19 mouse cellular contexts compared by ENCODE assay signal in the genomic region with DNA sequence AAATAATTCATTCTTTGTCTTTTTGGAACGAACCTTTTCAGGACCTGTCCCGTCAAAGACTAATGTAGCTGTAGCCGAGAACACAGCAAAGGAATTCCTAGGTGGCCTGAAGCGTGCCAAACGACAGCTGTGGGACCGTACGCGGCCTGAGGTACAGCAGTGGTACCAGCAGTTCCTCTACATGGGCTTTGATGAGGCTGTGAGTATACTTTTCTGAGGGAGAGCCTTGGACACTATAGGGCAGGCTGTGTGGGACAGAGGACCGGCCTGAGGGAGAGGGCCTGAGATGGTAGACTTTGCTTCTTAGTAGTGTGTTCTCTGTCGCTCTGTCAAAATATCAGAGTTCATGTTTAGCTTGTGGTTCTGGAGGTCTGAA. TPM values are rescaled to one million over a fixed set of nuclear protein-coding genes. Genes with fewer than 3 reads are reported as not detected.
DNase-seq lines count a peak whose midpoint lies in the region; ATAC-seq and TF ChIP-seq lines count a peak whose summit lies in the region.
"Had no signal": no experiment of that assay in that cellular context is flagged by ENCODE, and none has a peak within 500 bp of the region (broad histone marks: within the 10 kb centered on the region; RNA-seq: fewer than 3 reads in every experiment).

No protein-coding gene starts in this region.

- H3K4me1 ChIP-seq in forebrain, embryonic 11.5 days (replicated peaks; ENCODE audit: control insufficient read depth, insufficient read depth, low read length): no peaks in the 10 kb centered on the region
- H3K4me1 ChIP-seq in forebrain, embryonic 10.5 days: no peaks in the 10 kb centered on the region
- H3K4me1 ChIP-seq in midbrain, embryonic 12.5 days: no peaks in the 10 kb centered on the region
- H3K4me1 ChIP-seq in midbrain, postnatal 0 days (ENCODE audit: insufficient read depth, low read length): no peaks in the 10 kb centered on the region
- H3K4me1 ChIP-seq in ES-E14 (ENCODE audit: control insufficient read depth in 2 of 2, insufficient read depth in 2 of 2, low read length in 2 of 2, poor library complexity in 1 of 2): no peaks in the 10 kb centered on the region
- H3K4me1 ChIP-seq in hindbrain, embryonic 16.5 days (ENCODE audit: control insufficient read depth, insufficient read depth, low read depth, low read length): no peaks in the 10 kb centered on the region
- H3K4me1 ChIP-seq: embryonic facial prominence, embryonic 10.5 days; liver, embryonic 13.5 days; stomach, embryonic 15.5 days had no signal

- H3K9ac ChIP-seq in forebrain, embryonic 11.5 days (ENCODE audit: low read length): no peak overlapping the region
- no peak overlapping the region for H3K9ac ChIP-seq in midbrain, embryonic 12.5 days (replicated peaks)
- no peak overlapping the region for H3K9ac ChIP-seq in midbrain, postnatal 0 days (replicated peaks; ENCODE audit: low read length, poor library complexity, severe bottlenecking)
- no peak overlapping the region for H3K9ac ChIP-seq in ES-E14 (ENCODE audit: insufficient read depth, low read depth, low read length, poor library complexity, severe bottlenecking)
- H3K9ac ChIP-seq in hindbrain, embryonic 16.5 days (ENCODE audit: low read depth, low read length): no peak overlapping the region
- H3K9ac ChIP-seq: liver, embryonic 13.5 days; stomach, embryonic 15.5 days had no signal

- H3K4me3 ChIP-seq in forebrain, embryonic 11.5 days (ENCODE audit: low read depth, low read length): no peak overlapping the region
- no peak overlapping the region for H3K4me3 ChIP-seq in forebrain, embryonic 10.5 days
- H3K4me3 ChIP-seq in midbrain, embryonic 12.5 days: no peak overlapping the region
- no peak overlapping the region for H3K4me3 ChIP-seq in midbrain, postnatal 0 days (ENCODE audit: low read depth, low read length)
- H3K4me3 ChIP-seq in ES-E14 (ENCODE audit: insufficient read depth in 1 of 2, low read depth in 1 of 2, low read length in 2 of 2, poor library complexity in 1 of 2, severe bottlenecking in 1 of 2): no peak overlapping the region
- no peak overlapping the region for H3K4me3 ChIP-seq in hindbrain, embryonic 16.5 days (ENCODE audit: low read length)
- H3K4me3 ChIP-seq: embryonic facial prominence, embryonic 10.5 days; left cerebral cortex, adult 2 months; liver, embryonic 13.5 days; stomach, embryonic 15.5 days had no signal

- 87% methylated on average over 10 of the region's 10 CpGs for WGBS in forebrain, embryonic 11.5 days
- WGBS in forebrain, embryonic 10.5 days: 91% methylated on average over 10 of the region's 10 CpGs
- WGBS in midbrain, embryonic 12.5 days: 89% methylated on average over 10 of the region's 10 CpGs
- 86% methylated on average over 10 of the region's 10 CpGs for WGBS in midbrain, postnatal 0 days
- 84% methylated on average over 10 of the region's 10 CpGs for WGBS in hindbrain, embryonic 16.5 days

- H3K36me3 ChIP-seq in forebrain, embryonic 11.5 days (ENCODE audit: control insufficient read depth, insufficient read depth, low read length): no peaks in the 10 kb centered on the region
- H3K36me3 ChIP-seq in forebrain, embryonic 10.5 days (replicated peaks): no peaks in the 10 kb centered on the region
- no peaks in the 10 kb centered on the region for H3K36me3 ChIP-seq in midbrain, embryonic 12.5 days
- H3K36me3 ChIP-seq in midbrain, postnatal 0 days (ENCODE audit: insufficient read depth, low read length): no peaks in the 10 kb centered on the region
- H3K36me3 ChIP-seq in ES-E14 (ENCODE audit: control insufficient read depth, insufficient read depth, low read length, poor library complexity, severe bottlenecking): no peaks in the 10 kb centered on the region
- H3K36me3 ChIP-seq in hindbrain, embryonic 16.5 days (ENCODE audit: control insufficient read depth, insufficient read depth, low read length): no peaks in the 10 kb centered on the region
- H3K36me3 ChIP-seq: embryonic facial prominence, embryonic 10.5 days; liver, embryonic 13.5 days; stomach, embryonic 15.5 days had no signal

- H3K4me2 ChIP-seq in forebrain, embryonic 11.5 days (ENCODE audit: low read depth, low read length, severe bottlenecking): no peak overlapping the region
- H3K4me2 ChIP-seq in midbrain, embryonic 12.5 days (replicated peaks): no peak overlapping the region
- no peak overlapping the region for H3K4me2 ChIP-seq in midbrain, postnatal 0 days (ENCODE audit: low read depth, low read length, poor library complexity, severe bottlenecking)
- no peak overlapping the region for H3K4me2 ChIP-seq in hindbrain, embryonic 16.5 days (ENCODE audit: low read length)
- H3K4me2 ChIP-seq: liver, embryonic 13.5 days; stomach, embryonic 15.5 days had no signal

- no peaks in the 10 kb centered on the region for H3K27me3 ChIP-seq in forebrain, embryonic 11.5 days (ENCODE audit: control insufficient read depth, insufficient read depth, low read length)
- no peaks in the 10 kb centered on the region for H3K27me3 ChIP-seq in forebrain, embryonic 10.5 days (ENCODE audit: poor library complexity, severe bottlenecking)
- no peaks in the 10 kb centered on the region for H3K27me3 ChIP-seq in midbrain, embryonic 12.5 days
- H3K27me3 ChIP-seq in midbrain, postnatal 0 days (ENCODE audit: insufficient read depth, low read length): no peaks in the 10 kb centered on the region
- no peaks in the 10 kb centered on the region for H3K27me3 ChIP-seq in hindbrain, embryonic 16.5 days (replicated peaks; ENCODE audit: control insufficient read depth, insufficient read depth, low read length)
- H3K27me3 ChIP-seq: liver, embryonic 13.5 days; stomach, embryonic 15.5 days had no signal

- DNase-seq in forebrain, embryonic 11.5 days (ENCODE audit: low spot score): no peak
- no peak for DNase-seq in forebrain, embryonic 10.5 days (ENCODE audit: extremely low spot score, low spot score)
- DNase-seq in midbrain, postnatal 0 days (ENCODE audit: low spot score): no peak
- DNase-seq in ES-E14 (ENCODE audit: low read depth, low spot score): no peak
- no peak for DNase-seq in urinary bladder, postnatal 36 days (ENCODE audit: low spot score in 2 of 2)
- no peak for DNase-seq in frontal cortex, postnatal 25 days (ENCODE audit: low spot score in 2 of 2)
- DNase-seq: gastrocnemius, postnatal 36 days; liver, embryonic 13.5 days; lung, adult 2 months had no signal

- TF ChIP-seq CTCF in midbrain, postnatal 0 days (IDR thresholded peaks at IDR 0.05): no peak

- in situ Hi-C loops in ES-E14 (cut with MboI; ENCODE audit: low sequenced_read_pairs in 2 of 2, unreplicated experiment in 2 of 2): no loop called here

- H3K27ac ChIP-seq in forebrain, embryonic 11.5 days (ENCODE audit: low read depth, low read length): no peak overlapping the region
- no peak overlapping the region for H3K27ac ChIP-seq in forebrain, embryonic 10.5 days
- H3K27ac ChIP-seq in midbrain, embryonic 12.5 days (replicated peaks): no peak overlapping the region
- H3K27ac ChIP-seq in midbrain, postnatal 0 days (ENCODE audit: low read depth, low read length): no peak overlapping the region
- H3K27ac ChIP-seq in ES-E14 (ENCODE audit: insufficient read depth, low read depth, low read length, poor library complexity, severe bottlenecking): peak overlapping the region; percentile 36; the same call in 1 of the 2 replicates
- no peak overlapping the region for H3K27ac ChIP-seq in hindbrain, embryonic 16.5 days (ENCODE audit: low read depth, low read length)
- H3K27ac ChIP-seq: embryonic facial prominence, embryonic 10.5 days; left cerebral cortex, adult 2 months; liver, embryonic 13.5 days; stomach, embryonic 15.5 days had no signal

- 0 out of 2 replicates have a peak, but pooled peaks have one; percentile 27 for ATAC-seq in forebrain, embryonic 11.5 days (replicated peaks; ENCODE audit: low FRiP score)
- ATAC-seq in midbrain, embryonic 12.5 days (ENCODE audit: low FRiP score, low read depth): peak; percentile 68; the same call in 1 of the 2 replicates
- no peak for ATAC-seq in midbrain, postnatal 0 days (ENCODE audit: low FRiP score)
- ATAC-seq in hindbrain, embryonic 16.5 days: peak; percentile 37; the same call in 1 of the 2 replicates
- ATAC-seq: inflammation-experienced regulatory T-cells, adult 6 months had no signal

- H3K9me3 ChIP-seq in forebrain, embryonic 11.5 days (ENCODE audit: control insufficient read depth, low read length): no peaks in the 10 kb centered on the region
- H3K9me3 ChIP-seq in forebrain, embryonic 10.5 days: no peaks in the 10 kb centered on the region
- no peaks in the 10 kb centered on the region for H3K9me3 ChIP-seq in midbrain, embryonic 12.5 days
- no peaks in the 10 kb centered on the region for H3K9me3 ChIP-seq in midbrain, postnatal 0 days (ENCODE audit: low read length)
- H3K9me3 ChIP-seq in ES-E14 (ENCODE audit: control insufficient read depth, insufficient read depth, low read depth, low read length): no peaks in the 10 kb centered on the region
- H3K9me3 ChIP-seq in hindbrain, embryonic 16.5 days (ENCODE audit: control insufficient read depth, low read length): no peaks in the 10 kb centered on the region
- H3K9me3 ChIP-seq: embryonic facial prominence, embryonic 10.5 days; liver, embryonic 13.5 days; stomach, embryonic 15.5 days had no signal

TF ChIP-seq in ES-E14, 5 proteins besides CTCF, POLR2A, EP300 and RAD21:
- no peak for TF ChIP-seq HCFC1 (IDR thresholded peaks at IDR 0.05; ENCODE audit: borderline replicate concordance, insufficient read depth, low read length)
- TF ChIP-seq ZC3H11A (IDR thresholded peaks at IDR 0.05; ENCODE audit: borderline replicate concordance, low read depth, low read length): no peak
- TF ChIP-seq CHD2 (IDR thresholded peaks at IDR 0.05; ENCODE audit: low read depth, low read length): no peak
- no peak for TF ChIP-seq ZNF384 (IDR thresholded peaks at IDR 0.05; ENCODE audit: low read depth, low read length)
- no peak for TF ChIP-seq MAFK (IDR thresholded peaks at IDR 0.05; ENCODE audit: insufficient read depth, low read depth, low read length)

RNA-seq across cellular contexts. Expression of a gene that starts 8.1 kb away (rescaled TPM):
- 0.61 and 0.79 TPM in 2 replicates for polyA plus RNA-seq in forebrain, embryonic 11.5 days (2014; fragmentation: Nextera tagmentation; extraction: Ambion mirVana)
- 0.26 TPM in 1 of 2 replicates, not detected in the other for polyA plus RNA-seq in forebrain, embryonic 10.5 days (2016; fragmentation: Nextera tagmentation; extraction: Ambion mirVana)
- polyA plus RNA-seq in midbrain, embryonic 12.5 days (2016; fragmentation: Nextera tagmentation; extraction: Ambion mirVana): 3.1 and 5.1 TPM in 2 replicates
- total RNA-seq in midbrain, postnatal 0 days (2014; rRNA removed): 7.7 and 21.9 TPM in 2 replicates
- 12.8 and 14.6 TPM in 2 replicates for polyA plus RNA-seq in midbrain, postnatal 0 days (2015; fragmentation: Nextera tagmentation; extraction: Ambion mirVana)
- 1.2 and 1.9 TPM in 2 replicates for total RNA-seq in ES-E14 (2012; rRNA removed)
- polyA plus RNA-seq in hindbrain, embryonic 16.5 days (2015; fragmentation: Nextera tagmentation; extraction: Ambion mirVana): 64.1 and 74.2 TPM in 2 replicates
- total RNA-seq: common myeloid progenitor, adult 5-6 weeks; megakaryocyte progenitor cell, adult 5-6 weeks; monocyte, adult 5-6 weeks; neutrophil, adult 5-6 weeks had no signal
- polyA plus RNA-seq: embryonic facial prominence, embryonic 10.5 days had no signal
